Mouse (Mus musculus) induced T-regulatory cell, adult 2 months (primary cell): ENCODE measurements at regions not wholly inside any gene's neighbourhood (a gene's known extent, or its start where the extent isn't known, plus 50 kb on each side); places are given as distances from the start of the nearest gene placed in this dataset.
A peak's percentile ranks its signal among the peaks of the same experiment; 100 is the strongest.

Source experiments
- DNase-seq: peaks from one replicate; pipeline ENCODE4 v3.0.0-alpha.2; 2012; ENCODE audit warnings: low read depth

- no peak for DNase-seq
These were observed 78.9 kb upstream of the Cxcr4 start for GRCm38 (mm10) chr1:128671016-128671415.

GRCm38 (mm10) chr1:128669241-128669666 is 77.2 kb upstream of the Cxcr4 start:
- no peak for DNase-seq

GRCm38 (mm10) chr1:128668718-128669117 is 76.6 kb upstream of the Cxcr4 start:
- DNase-seq = no peak

GRCm38 (mm10) chr1:128667121-128667762 is 75.1 kb upstream of the Cxcr4 start:
- peak; percentile 45 for DNase-seq

GRCm38 (mm10) chr1:128663207-128663606 is 71.1 kb upstream of the Cxcr4 start:
- no peak for DNase-seq

GRCm38 (mm10) chr1:128659857-128660256 is 67.8 kb upstream of the Cxcr4 start:
- no peak for DNase-seq

- no peak for DNase-seq
These were observed 66.7 kb upstream of the Cxcr4 start for GRCm38 (mm10) chr1:128658802-128659201.

GRCm38 (mm10) chr1:128654099-128654862 is 62.2 kb upstream of the Cxcr4 start:
- no peak for DNase-seq

- DNase-seq = no peak
These were observed 58.5 kb upstream of the Cxcr4 start for GRCm38 (mm10) chr1:128650596-128650995.

GRCm38 (mm10) chr1:128649490-128650178 is 57.5 kb upstream of the Cxcr4 start:
- DNase-seq = no peak

- no peak for DNase-seq
These were observed 51.3 kb upstream of the Cxcr4 start for GRCm38 (mm10) chr1:128643316-128643776.

- DNase-seq = no peak
These were observed 50.1 kb upstream of the Cxcr4 start for GRCm38 (mm10) chr1:128642212-128642611.
